ENCODE assay signal across 8 mouse cellular contexts in the genomic region with DNA sequence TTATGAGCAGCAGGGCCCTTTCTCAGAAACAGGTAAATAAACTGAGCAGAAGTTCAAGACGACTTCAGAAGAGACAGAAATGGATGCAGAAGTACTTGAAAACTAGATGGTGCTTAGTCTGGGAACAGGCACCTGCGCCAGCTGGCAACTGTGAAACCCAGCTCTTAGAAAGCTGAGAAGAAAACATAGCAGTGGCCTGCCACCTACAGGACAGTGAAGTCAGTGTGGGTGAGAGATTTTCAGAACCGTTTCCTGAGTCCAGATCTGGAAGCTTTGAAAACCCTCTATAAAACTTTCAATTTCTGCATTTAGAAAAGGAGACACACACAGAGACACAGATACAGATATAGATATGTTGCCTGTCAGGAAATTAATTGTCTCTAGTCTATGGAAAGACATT.
DNase-seq lines count a peak whose midpoint lies in the region; ATAC-seq and TF ChIP-seq lines count a peak whose summit lies in the region.
"Had no signal": no experiment of that assay in that cellular context is flagged by ENCODE, and none has a peak within 500 bp of the region (broad histone marks: within the 10 kb centered on the region; RNA-seq: fewer than 3 reads in every experiment).

No protein-coding gene starts in this region.

- no peaks in the 10 kb centered on the region for H3K9me3 ChIP-seq in forebrain, embryonic 16.5 days (ENCODE audit: control insufficient read depth, low read length)
- no peaks in the 10 kb centered on the region for H3K9me3 ChIP-seq in kidney, postnatal 0 days (replicated peaks; ENCODE audit: low read length)

- no peaks in the 10 kb centered on the region for H3K36me3 ChIP-seq in forebrain, embryonic 16.5 days (ENCODE audit: control insufficient read depth, insufficient read depth)
- no peaks in the 10 kb centered on the region for H3K36me3 ChIP-seq in kidney, postnatal 0 days (ENCODE audit: insufficient read depth, low read length)

- DNase-seq in ovary, postnatal 14 days (ENCODE audit: low spot score): peak; percentile 4
- no peak for DNase-seq in ovary, adult 18-20 months (ENCODE audit: low spot score)
- DNase-seq in cerebellum, adult 11-12 months: peak; percentile 2
- peak; percentile 44 for DNase-seq in kidney, postnatal 0 days (ENCODE audit: low spot score)
- DNase-seq in mesoderm, embryonic 11.5 days (ENCODE audit: low read depth, low spot score): peak; percentile 26
- DNase-seq in spleen, postnatal 36 days (ENCODE audit: low spot score in 2 of 2): no peak

- H3K4me2 ChIP-seq in forebrain, embryonic 16.5 days (ENCODE audit: low read length): no peak overlapping the region
- no peak overlapping the region for H3K4me2 ChIP-seq in kidney, postnatal 0 days (ENCODE audit: low read length)

- no peak overlapping the region for H3K4me3 ChIP-seq in forebrain, embryonic 16.5 days (replicated peaks; ENCODE audit: low read length)
- H3K4me3 ChIP-seq in kidney, postnatal 0 days (replicated peaks; ENCODE audit: low read depth, low read length): no peak overlapping the region

- no peak overlapping the region for H3K9ac ChIP-seq in forebrain, embryonic 16.5 days (replicated peaks; ENCODE audit: low read depth, low read length)
- no peak overlapping the region for H3K9ac ChIP-seq in kidney, postnatal 0 days (ENCODE audit: low read depth, low read length)
- H3K9ac ChIP-seq: liver, embryonic 14.5 days had no signal

- H3K27me3 ChIP-seq in forebrain, embryonic 16.5 days (replicated peaks; ENCODE audit: control insufficient read depth, insufficient read depth, low read length): no peaks in the 10 kb centered on the region
- no peaks in the 10 kb centered on the region for H3K27me3 ChIP-seq in kidney, postnatal 0 days (ENCODE audit: insufficient read depth, low read length)

- no peak overlapping the region for H3K27ac ChIP-seq in forebrain, embryonic 16.5 days (ENCODE audit: low read length)
- H3K27ac ChIP-seq in kidney, postnatal 0 days: no peak overlapping the region
- H3K27ac ChIP-seq: liver, embryonic 14.5 days had no signal

- peak; percentile 66 for TF ChIP-seq CTCF in kidney, postnatal 0 days (IDR thresholded peaks at IDR 0.05; ENCODE audit: low read depth)

- H3K4me1 ChIP-seq in forebrain, embryonic 16.5 days (replicated peaks; ENCODE audit: control insufficient read depth, insufficient read depth, low read length): no peaks in the 10 kb centered on the region
- no peaks in the 10 kb centered on the region for H3K4me1 ChIP-seq in kidney, postnatal 0 days (replicated peaks; ENCODE audit: insufficient read depth, low read length)

- WGBS in forebrain, embryonic 16.5 days: 30% methylated on average over 3 of the region's 3 CpGs
- WGBS in kidney, postnatal 0 days: 29% methylated on average over 3 of the region's 3 CpGs

- ATAC-seq in forebrain, embryonic 16.5 days: peak; percentile 69
- no peak for ATAC-seq in kidney, postnatal 0 days (replicated peaks; ENCODE audit: low FRiP score, low read depth)

Comparison
In these comparisons a context has a peak if more than half of its experiments do, and no peak if none do; other contexts are left out.
1. DNase-seq: peak in ovary, postnatal 14 days (single experiment), cerebellum, adult 11-12 months (single experiment), kidney, postnatal 0 days (single experiment) and mesoderm, embryonic 11.5 days (single experiment); none in ovary, adult 18-20 months (single experiment) and spleen, postnatal 36 days (0 of 2).